Mouse (Mus musculus) brain, embryonic 14.5 days (tissue): ENCODE results near the gene Ankrd60.

Source experiments
- CTCF ChIP-seq: fragments of 200-500 bp; IDR thresholded peaks from 2 replicates; pipeline ENCODE4 v1.5.1; 2012; ENCODE audit warnings: inconsistent platforms, mild to moderate bottlenecking, moderate library complexity, borderline replicate concordance; ENCODE audit not compliant: insufficient read depth, insufficient read length; ENCODE audit errors: extremely low read depth
- POLR2A ChIP-seq: fragments of 200-500 bp; IDR thresholded peaks from 2 replicates; pipeline ENCODE4 v1.6.1; 2012; ENCODE audit warnings: mild to moderate bottlenecking, inconsistent platforms, borderline replicate concordance; ENCODE audit not compliant: poor library complexity, insufficient read depth, insufficient read length, severe bottlenecking; ENCODE audit errors: extremely low read depth

DNA sequence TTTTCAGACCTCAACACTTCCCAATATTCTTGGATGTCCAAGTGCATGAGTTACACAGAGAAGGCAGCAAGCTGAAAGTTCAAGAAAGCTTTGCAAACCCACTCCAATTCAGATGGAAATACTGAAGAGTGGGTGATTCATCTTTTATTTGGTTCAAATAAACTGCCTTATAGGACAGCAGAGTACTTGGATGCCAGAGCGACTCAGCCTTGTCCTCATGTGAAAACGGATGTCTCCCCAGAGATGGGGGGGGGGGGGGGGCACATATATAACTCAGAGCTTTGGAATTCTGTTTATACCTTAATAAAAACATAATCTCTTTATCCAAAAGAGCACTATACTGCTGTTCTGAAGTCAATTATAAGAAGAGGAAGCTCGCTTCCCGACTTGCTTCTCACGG is 9.2 kb upstream of the Ankrd60 start:
- TF ChIP-seq CTCF = no peak
- TF ChIP-seq POLR2A = no peak
